Mouse (Mus musculus) midbrain, embryonic 14.5 days (tissue): ENCODE measurements around the gene Capn5. TPM values are rescaled to one million over a fixed set of nuclear protein-coding genes. Genes with fewer than 3 reads are reported as not detected.

Experiments
- ATAC-seq: fragments of 200-750 bp; cut with Nextera tagmentation; 2 replicates; pipeline ENCODE4 v1.8.0; 2017; ENCODE audit warnings: moderate number of reproducible peaks, moderate library complexity; ENCODE audit not compliant: low FRiP score, low TSS enrichment
- DNase-seq: peaks from one replicate; pipeline ENCODE4 v3.0.0-alpha.2; 2015
- H3K27ac ChIP-seq: fragments of 300-500 bp; sonication (generic); replicated peaks from 2 replicates; pipeline ENCODE4 v1.5.1; 2014; ENCODE audit warnings: mild to moderate bottlenecking, low read depth, low read length, moderate library complexity
- H3K27me3 ChIP-seq: fragments of 300-500 bp; sonication (generic); 2 replicates; pipeline ENCODE4 v1.6.1; 2014; ENCODE audit warnings: low read length, control low read depth, mixed read lengths; ENCODE audit not compliant: control insufficient read depth, insufficient read depth
- H3K36me3 ChIP-seq: fragments of 300-500 bp; sonication (generic); 2 replicates; pipeline ENCODE4 v1.6.1; 2014; ENCODE audit warnings: low read length, control low read depth; ENCODE audit not compliant: control insufficient read depth, insufficient read depth
- H3K4me1 ChIP-seq: fragments of 300-500 bp; sonication (generic); 2 replicates; pipeline ENCODE4 v1.6.1; 2014; ENCODE audit warnings: mild to moderate bottlenecking, antibody characterized with exemption, low read length, control low read depth; ENCODE audit not compliant: control insufficient read depth, insufficient read depth
- H3K4me2 ChIP-seq: fragments of 300-500 bp; sonication (generic); 2 replicates; pipeline ENCODE4 v1.6.1; 2014; ENCODE audit warnings: mild to moderate bottlenecking, low read length, moderate library complexity
- H3K4me3 ChIP-seq: fragments of 300-500 bp; sonication (generic); replicated peaks from 2 replicates; pipeline ENCODE4 v1.5.1; 2014; ENCODE audit warnings: low read depth, low read length
- H3K9ac ChIP-seq: fragments of 300-500 bp; sonication (generic); replicated peaks from 2 replicates; pipeline ENCODE4 v1.6.1; 2014; ENCODE audit warnings: mild to moderate bottlenecking, low read length, moderate library complexity
- H3K9me3 ChIP-seq: fragments of 300-500 bp; sonication (generic); 2 replicates; pipeline ENCODE4 v1.6.1; 2016; ENCODE audit warnings: low read length, control low read depth, mixed read lengths; ENCODE audit not compliant: control insufficient read depth
- WGBS: fragments of 180-500 bp; shearing (Covaris S2); extraction: QIAGEN DNeasy Blood & Tissue Kit; methylation state at CpG from one replicate; pipeline ENCODE4 v1.1.7; 2014; 5-methylcytosine and 5-hydroxymethylcytosine counted together
- polyA plus RNA-seq: library from polyadenylated mRNA; unstranded; fragments of >200 nt; fragmentation: Nextera tagmentation; extraction: Ambion mirVana; gene quantifications from 2 replicates; pipeline ENCODE4 v1.2.1, GENCODE M21; 2014

Capn5 gene
- polyA plus RNA-seq, 1 experiment from 2014 or later = 9.8 TPM

GRCm38 (mm10) chr7:98148721-98149407 lies 29.2 kb downstream of the Capn5 start:
- Histone ChIP-seq H3K4me1 (peaks cover 10% of the 10 kb centered on the region; the same call in 1 of the 2 replicates), H3K4me2 (no peak overlapping the region), H3K27me3 (no peaks in the 10 kb centered on the region), H3K9ac (no peak overlapping the region), H3K36me3 (no peaks in the 10 kb centered on the region), H3K4me3 (no peak overlapping the region), H3K27ac (no peak overlapping the region), H3K9me3 (no peaks in the 10 kb centered on the region)
- DNase-seq (no peak), ATAC-seq (no peak)
- WGBS = 72% methylated on average over 10 of the region's 10 CpGs

DNA sequence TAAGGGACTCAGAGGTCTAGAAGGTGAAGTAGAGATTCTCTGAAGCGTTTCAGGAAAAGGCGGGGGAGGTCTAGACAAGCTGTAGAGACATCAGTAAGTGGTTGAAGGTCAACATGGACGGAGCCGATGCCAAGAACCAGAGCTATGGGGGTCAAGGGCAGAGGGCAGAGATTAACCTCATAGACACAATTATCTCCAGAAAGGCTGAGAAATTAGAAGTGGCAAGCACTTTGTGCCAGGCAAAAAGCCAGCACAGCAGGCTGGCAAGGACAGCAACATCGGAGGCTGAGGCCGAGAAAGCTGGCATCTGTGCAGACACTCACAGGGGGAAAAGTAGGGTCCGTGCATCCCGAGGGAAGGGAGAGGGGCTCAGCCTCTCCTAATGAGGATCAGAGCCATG lies 30.3 kb downstream of the Capn5 start:
- ATAC-seq (no peak), DNase-seq (no peak)
- H3K36me3 ChIP-seq = no peaks in the 10 kb centered on the region

DNA sequence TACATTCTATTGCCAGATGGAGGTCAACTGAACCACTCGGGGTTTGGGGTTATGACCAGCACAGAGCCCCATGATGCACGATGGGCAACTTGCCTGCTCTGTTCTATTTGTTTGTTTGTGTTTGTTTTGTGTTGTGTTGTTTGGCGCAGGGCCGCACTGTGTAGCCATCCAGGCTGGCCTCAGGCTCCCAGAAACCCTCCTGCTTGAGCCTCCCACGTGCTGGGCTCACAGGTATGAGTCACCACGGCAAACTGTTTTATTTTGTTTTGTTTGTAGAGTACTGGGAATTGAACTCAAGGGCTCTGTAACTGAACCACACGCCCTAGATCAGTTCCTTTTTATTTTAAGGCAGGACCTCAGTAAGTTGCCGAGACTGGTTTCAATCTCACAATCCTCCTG lies 31.6 kb downstream of the Capn5 start:
- 86% methylated on average over 8 of the region's 8 CpGs for WGBS
- DNase-seq = no peak
- H3K4me1 ChIP-seq = peaks cover 10% of the 10 kb centered on the region; the same call in 1 of the 2 replicates

More for the DNA sequence above, 30.3 kb downstream of the Capn5 start:
- H3K27me3 ChIP-seq = no peaks in the 10 kb centered on the region
- H3K4me2 ChIP-seq = no peak overlapping the region
- H3K9me3 ChIP-seq = no peaks in the 10 kb centered on the region
- H3K9ac ChIP-seq = no peak overlapping the region
- 58% methylated on average over 8 of the region's 8 CpGs for whole genome bisulfite sequencing
- peaks cover 10% of the 10 kb centered on the region; the same call in 1 of the 2 replicates for H3K4me1 ChIP-seq
- H3K4me3 ChIP-seq = no peak overlapping the region
- H3K27ac ChIP-seq = no peak overlapping the region

GRCm38 (mm10) chr7:98145842-98146446 lies 32.1 kb downstream of the Capn5 start:
- Histone ChIP-seq H3K27me3 (no peaks in the 10 kb centered on the region), H3K27ac (no peak overlapping the region), H3K9ac (no peak overlapping the region), H3K4me1 (peaks cover 10% of the 10 kb centered on the region; the same call in 1 of the 2 replicates), H3K9me3 (no peaks in the 10 kb centered on the region), H3K36me3 (no peaks in the 10 kb centered on the region), H3K4me3 (no peak overlapping the region), H3K4me2 (no peak overlapping the region)
- no peak for ATAC-seq
- WGBS = 82% methylated on average over 11 of the region's 12 CpGs
- no peak for DNase-seq

More for the DNA sequence above, 31.6 kb downstream of the Capn5 start:
- H3K36me3 ChIP-seq = no peaks in the 10 kb centered on the region
- no peak overlapping the region for H3K4me2 ChIP-seq
- H3K9ac ChIP-seq = no peak overlapping the region
- H3K27ac ChIP-seq = no peak overlapping the region
- H3K27me3 ChIP-seq = no peaks in the 10 kb centered on the region
- H3K9me3 ChIP-seq = no peaks in the 10 kb centered on the region
- no peak for ATAC-seq
- H3K4me3 ChIP-seq = no peak overlapping the region

GRCm38 (mm10) chr7:98145402-98145801 lies 32.7 kb downstream of the Capn5 start, which contains the start of gene Omp:
Gene Omp (minus strand): TSS chr7:98145502.
- Histone ChIP-seq H3K9me3 (no peaks in the 10 kb centered on the region), H3K4me2 (no peak within 1 kb of the TSS), H3K9ac (no peak within 1 kb of the TSS), H3K36me3 (no peaks in the 10 kb centered on the region), H3K27ac (no peak within 1 kb of the TSS), H3K4me1 (peaks cover 10% of the 10 kb centered on the region; the same call in 1 of the 2 replicates), H3K4me3 (no peak within 1 kb of the TSS), H3K27me3 (no peaks in the 10 kb centered on the region)
- 93% methylated on average over 5 of the region's 5 CpGs for WGBS
- DNase-seq = no peak
- ATAC-seq = no peak

- no peak for ATAC-seq
- DNase-seq = no peak
- 45% methylated on average over 3 of the region's 3 CpGs for WGBS
- H3K4me3 ChIP-seq = no peak overlapping the region
- no peaks in the 10 kb centered on the region for H3K9me3 ChIP-seq
- H3K4me2 ChIP-seq = no peak overlapping the region
- H3K27ac ChIP-seq = no peak overlapping the region
- no peaks in the 10 kb centered on the region for H3K4me1 ChIP-seq
- H3K9ac ChIP-seq = no peak overlapping the region
- no peaks in the 10 kb centered on the region for H3K27me3 ChIP-seq
- no peaks in the 10 kb centered on the region for H3K36me3 ChIP-seq
Observed at GRCm38 (mm10) chr7:98142648-98143047, 35.4 kb downstream of the Capn5 start.

GRCm38 (mm10) chr7:98142247-98142646 lies 35.8 kb downstream of the Capn5 start:
- Histone ChIP-seq H3K4me2 (no peak overlapping the region), H3K27me3 (no peaks in the 10 kb centered on the region), H3K36me3 (no peaks in the 10 kb centered on the region), H3K4me1 (no peaks in the 10 kb centered on the region), H3K4me3 (no peak overlapping the region), H3K9me3 (no peaks in the 10 kb centered on the region), H3K9ac (no peak overlapping the region), H3K27ac (no peak overlapping the region)
- ATAC-seq = no peak
- WGBS = 20% methylated on average over 8 of the region's 8 CpGs
- no peak for DNase-seq

- Histone ChIP-seq H3K9ac (no peak overlapping the region), H3K9me3 (no peaks in the 10 kb centered on the region), H3K4me2 (no peak overlapping the region), H3K4me1 (no peaks in the 10 kb centered on the region), H3K36me3 (no peaks in the 10 kb centered on the region), H3K27ac (no peak overlapping the region), H3K27me3 (no peaks in the 10 kb centered on the region), H3K4me3 (no peak overlapping the region)
- WGBS = 65% methylated on average over 3 of the region's 3 CpGs
- ATAC-seq = no peak
- peak; percentile 58 for DNase-seq
Observed at GRCm38 (mm10) chr7:98141206-98141605, 36.9 kb downstream of the Capn5 start.

GRCm38 (mm10) chr7:98140597-98140996 lies 37.5 kb downstream of the Capn5 start:
- DNase-seq (no peak), ATAC-seq (no peak)
- H3K4me2 ChIP-seq = no peak overlapping the region
- no peaks in the 10 kb centered on the region for H3K4me1 ChIP-seq
- no peak overlapping the region for H3K9ac ChIP-seq
- no peak overlapping the region for H3K27ac ChIP-seq
- no peaks in the 10 kb centered on the region for H3K9me3 ChIP-seq
- no peaks in the 10 kb centered on the region for H3K27me3 ChIP-seq
- no peaks in the 10 kb centered on the region for H3K36me3 ChIP-seq
- H3K4me3 ChIP-seq = no peak overlapping the region
- WGBS = 54% methylated on average over 2 of the region's 2 CpGs
